Mouse (Mus musculus): ENCODE data around the gene Vmn2r34.
"Not testable (repeated sequence)": the region's sequence is repeated elsewhere in the genome, so short reads cannot be mapped to it uniquely, and the experiment has no call there.

Vmn2r34 gene

DNA sequence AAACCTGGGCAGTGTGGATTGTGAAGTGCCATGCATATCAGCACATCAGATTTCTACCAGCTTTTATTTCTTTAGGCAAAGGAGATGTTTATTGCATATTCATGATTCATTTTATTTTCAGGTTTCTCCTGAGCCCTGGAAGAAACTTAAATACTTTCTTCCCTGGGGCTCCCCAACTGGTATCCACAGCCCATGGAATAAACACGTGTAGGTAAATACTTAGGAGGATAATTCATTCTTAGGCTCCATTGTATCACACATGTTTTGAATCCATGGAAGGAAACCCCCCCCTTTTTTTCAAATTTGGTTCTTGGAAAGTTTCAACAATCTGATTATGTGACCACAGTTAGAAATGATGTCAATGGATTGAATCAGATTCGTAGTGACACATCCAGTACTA is at the start of gene Vmn2r34:
Gene Vmn2r34 (minus strand): TSS at position 101 of the 400 bp plus-strand sequence.
- DNase-seq (ENCODE audit: low read depth, low spot score) = not testable (repeated sequence)

DNA sequence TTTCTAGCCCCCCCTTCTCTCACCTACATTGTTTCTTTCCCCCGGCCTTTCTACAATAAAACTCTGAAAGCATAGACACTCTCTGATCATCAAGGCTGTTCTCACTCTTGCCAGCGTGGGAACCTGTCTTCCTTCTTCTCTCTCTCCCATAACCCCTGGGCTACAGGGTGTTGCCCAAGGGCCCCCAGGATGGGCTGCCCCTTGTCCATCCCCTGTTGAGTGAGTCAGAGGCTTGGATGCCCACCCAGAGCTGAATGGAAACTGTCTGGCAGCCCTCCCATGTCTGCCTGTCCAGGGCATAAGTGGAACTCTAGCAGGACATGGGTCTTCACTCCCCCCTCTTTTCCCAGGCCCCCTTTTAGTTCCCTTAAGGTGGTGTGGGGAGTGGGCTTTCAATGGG is 15.3 kb downstream of the Vmn2r34 start:
- not testable (repeated sequence) for DNase-seq (ENCODE audit: low read depth, low spot score)

Measured in c-Kit-negative CD71-positive TER-119-positive erythroid progenitor cells, embryonic 14.5 days (primary cell).